Mouse (Mus musculus): ENCODE data around the gene Armc2. TPM values are rescaled to one million over a fixed set of nuclear protein-coding genes. Genes with fewer than 3 reads are reported as not detected.

The Armc2 gene
- total RNA-seq, 2 experiments from 2014 or later: not detected

- no peak for ATAC-seq (ENCODE audit: poor library complexity, severe bottlenecking)
Observed at GRCm38 (mm10) chr10:41878344-41878743, 139.9 kb downstream of the Armc2 start.

GRCm38 (mm10) chr10:41875624-41876023 is 142.6 kb downstream of the Armc2 start:
- ATAC-seq (ENCODE audit: poor library complexity, severe bottlenecking): no peak

GRCm38 (mm10) chr10:41871564-41871963 is 146.7 kb downstream of the Armc2 start:
- ATAC-seq (ENCODE audit: poor library complexity, severe bottlenecking): no peak

- no peak for ATAC-seq (ENCODE audit: poor library complexity, severe bottlenecking)
Observed at GRCm38 (mm10) chr10:41870101-41870500, 148.1 kb downstream of the Armc2 start.

- peak; percentile 15; the same call in 1 of the 2 replicates for ATAC-seq (ENCODE audit: poor library complexity, severe bottlenecking)
Observed at GRCm38 (mm10) chr10:41867956-41868355, 150.3 kb downstream of the Armc2 start.

- no peak for ATAC-seq (ENCODE audit: poor library complexity, severe bottlenecking)
Observed at GRCm38 (mm10) chr10:41866838-41867154, 151.4 kb downstream of the Armc2 start.

- ATAC-seq (ENCODE audit: poor library complexity, severe bottlenecking): no peak
Observed at GRCm38 (mm10) chr10:41866069-41866837, 152.0 kb downstream of the Armc2 start.

Other genes starting within 250 kb of the Armc2 start
- 14.4 and 18.6 TPM in 2 replicates for gene Cep57l1, start 208.6 kb downstream of the Armc2 start, total RNA-seq (2015)
- 21.2 and 28.0 TPM in 2 replicates for gene Cep57l1, start 208.6 kb downstream of the Armc2 start, total RNA-seq (2017)
- gene Sesn1, start 208.5 kb downstream of the Armc2 start, total RNA-seq (2015): 19.4 and 21.5 TPM in 2 replicates
- 15.1 and 15.7 TPM in 2 replicates for gene Sesn1, start 208.5 kb downstream of the Armc2 start, total RNA-seq (2017)

Measured in megakaryocyte, adult 5-6 weeks (primary cell).